Comparison of ENCODE assay signal across 1 mouse cellular context in the genomic region with DNA sequence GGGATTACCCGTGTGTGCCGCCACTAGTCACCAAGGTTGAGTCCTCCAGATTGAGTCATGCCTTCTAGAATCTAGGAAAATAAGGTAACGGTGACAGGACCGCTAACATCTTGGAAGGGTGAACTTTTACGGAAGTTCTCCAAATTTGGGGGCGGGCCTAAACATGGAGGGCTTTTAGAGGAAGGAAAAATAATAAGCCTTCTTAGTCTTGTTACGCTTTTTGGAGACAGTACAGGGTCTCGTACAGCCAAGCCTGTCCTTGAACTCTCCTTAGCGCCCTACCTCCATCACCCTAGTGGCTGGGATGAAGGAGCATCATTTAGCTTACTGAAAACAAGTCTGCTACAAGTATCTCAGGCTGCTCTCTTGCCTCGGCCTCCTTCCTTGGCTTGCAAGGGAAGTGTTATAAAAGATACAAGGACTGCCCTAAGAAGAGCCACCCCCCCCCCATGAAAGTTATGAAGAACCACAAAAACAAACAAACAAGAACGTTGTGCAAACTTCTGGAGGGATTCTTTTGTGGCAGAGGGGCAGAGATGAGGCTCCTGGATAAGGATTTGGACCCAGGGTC.
TF ChIP-seq lines count a peak whose summit lies in the region.

No protein-coding gene starts in this region.

TF ChIP-seq in ES-E14, 5 proteins besides CTCF, POLR2A, EP300 and RAD21 (continued from another document):
- no peak for TF ChIP-seq ZC3H11A (IDR thresholded peaks at IDR 0.05; ENCODE audit: borderline replicate concordance, low read depth, low read length)
